Mouse (Mus musculus) cerebellum, adult 9-11 months (tissue): ENCODE data around the gene Olfr1272.
"Not testable (repeated sequence)": the region's sequence is repeated elsewhere in the genome, so short reads cannot be mapped to it uniquely, and the experiment has no call there.

Experiments used
- DNase-seq: peaks from one replicate; pipeline ENCODE4 v3.0.0; 2022

Olfr1272 gene

GRCm38 (mm10) chr2:90292741-90293140 is at the start of gene Olfr1272:
Gene Olfr1272, minus strand, starts transcription at chr2:90292841.
- no peak for DNase-seq

GRCm38 (mm10) chr2:90321900-90322299 is 29.3 kb upstream of the Olfr1272 start, which contains the start of gene Gm13769:
Gene Gm13769, plus strand, starts transcription at chr2:90322200.
- DNase-seq = not testable (repeated sequence)

DNA sequence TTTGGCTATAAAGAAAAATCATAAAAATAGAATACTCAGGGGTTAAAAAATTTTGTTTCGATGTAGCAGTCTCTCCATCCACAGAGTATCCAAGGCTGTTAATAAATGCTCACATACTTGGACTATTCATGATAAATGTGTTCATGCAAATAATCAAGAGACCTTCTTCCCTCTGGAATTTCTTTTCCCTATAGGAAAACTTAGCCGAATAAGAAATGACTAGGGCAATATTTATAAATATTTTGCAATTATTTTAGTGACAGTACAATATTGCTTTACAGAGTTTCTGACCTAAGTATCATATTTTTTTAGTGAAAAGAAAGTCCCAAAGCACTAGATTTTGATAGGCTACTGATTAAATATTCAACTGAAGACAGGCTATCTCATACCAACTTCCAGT is 21.7 kb downstream of the Olfr1272 start, which contains the start of gene Olfr1271:
TSS of gene Olfr1271 (minus strand) at position 101 of the 400 bp plus-strand sequence.
- DNase-seq = no peak

GRCm38 (mm10) chr2:90257492-90257891 is 35.1 kb downstream of the Olfr1272 start, which contains the start of gene Olfr142:
Gene Olfr142, minus strand, starts transcription at chr2:90257592.
- no peak for DNase-seq
